Mouse (Mus musculus) embryonic fibroblast, embryonic 13.5 days (primary cell): Measurements from ENCODE around the gene Npy2r. TPM values are rescaled to one million over a fixed set of nuclear protein-coding genes. Genes with fewer than 3 reads are reported as not detected.

Experiments used
- H3K27ac ChIP-seq: 2 replicates; pipeline ENCODE4 v1.5.1; 2012; ENCODE audit warnings: low read length, control low read depth, inconsistent platforms; ENCODE audit not compliant: insufficient read depth
- H3K4me1 ChIP-seq: 2 replicates; pipeline ENCODE4 v1.6.1; 2011; ENCODE audit warnings: low read length; ENCODE audit not compliant: control insufficient read depth, insufficient read depth
- H3K4me3 ChIP-seq: 2 replicates; pipeline ENCODE4 v1.5.1; 2011; ENCODE audit warnings: mild to moderate bottlenecking, control low read depth, low read length; ENCODE audit not compliant: insufficient read depth
- CTCF ChIP-seq: IDR thresholded peaks from 2 replicates; pipeline ENCODE4 v1.5.1; 2011; ENCODE audit warnings: mild to moderate bottlenecking, control low read depth, low read length, moderate library complexity, borderline replicate concordance; ENCODE audit not compliant: insufficient read depth
- POLR2A ChIP-seq: IDR thresholded peaks from 2 replicates; pipeline ENCODE4 v1.6.1; 2011; ENCODE audit warnings: low read depth, mild to moderate bottlenecking, control low read depth, low read length, moderate library complexity
- polyA plus RNA-seq: library from polyadenylated mRNA; stranded (reverse); fragments of >200 nt; gene quantifications from 2 replicates; pipeline ENCODE4 v1.2.4, GENCODE M21; 2011; ENCODE audit warnings: low read depth; ENCODE audit not compliant: missing spikeins, insufficient read length

The Npy2r gene
- polyA plus RNA-seq, result 0.49 TPM in 1 of 2 replicates, not detected in the other

- Histone ChIP-seq H3K27ac (no peak within 1 kb of the TSS), H3K4me1 (no peaks in the 10 kb centered on the region), H3K4me3 (peak within 1 kb of the TSS; percentile 40)
- TF ChIP-seq POLR2A (no peak), CTCF (no peak)
Measured at GRCm38 (mm10) chr3:82547908-82548721, at the start of gene Npy2r. Npy2r (minus strand) TSS chr3:82548084.

DNA sequence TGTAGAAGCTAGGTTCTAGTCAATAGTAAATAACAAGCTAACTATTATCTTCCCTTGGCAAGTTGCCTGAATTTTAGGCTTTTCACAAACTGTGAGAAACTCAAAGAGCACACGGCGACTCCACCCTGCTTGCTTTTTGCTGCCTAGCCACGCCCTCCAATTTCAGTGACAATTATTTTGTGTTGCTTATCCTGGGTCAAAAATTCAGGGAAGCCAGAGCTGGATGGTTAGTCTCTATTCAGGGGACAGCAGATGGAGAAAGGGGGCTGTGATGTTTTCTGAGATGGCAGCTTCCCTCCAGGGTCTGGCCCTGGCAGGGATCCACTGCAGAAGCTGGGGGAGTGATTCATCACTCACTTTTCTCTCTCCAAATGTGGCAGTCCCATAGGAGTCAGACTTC lies 9.9 kb upstream of the Npy2r start:
- Histone ChIP-seq H3K27ac (no peak overlapping the region; the same call in 1 of the 2 replicates), H3K4me1 (peaks cover 3% of the 10 kb centered on the region), H3K4me3 (no peak overlapping the region)
- TF ChIP-seq POLR2A (no peak), CTCF (no peak)

DNA sequence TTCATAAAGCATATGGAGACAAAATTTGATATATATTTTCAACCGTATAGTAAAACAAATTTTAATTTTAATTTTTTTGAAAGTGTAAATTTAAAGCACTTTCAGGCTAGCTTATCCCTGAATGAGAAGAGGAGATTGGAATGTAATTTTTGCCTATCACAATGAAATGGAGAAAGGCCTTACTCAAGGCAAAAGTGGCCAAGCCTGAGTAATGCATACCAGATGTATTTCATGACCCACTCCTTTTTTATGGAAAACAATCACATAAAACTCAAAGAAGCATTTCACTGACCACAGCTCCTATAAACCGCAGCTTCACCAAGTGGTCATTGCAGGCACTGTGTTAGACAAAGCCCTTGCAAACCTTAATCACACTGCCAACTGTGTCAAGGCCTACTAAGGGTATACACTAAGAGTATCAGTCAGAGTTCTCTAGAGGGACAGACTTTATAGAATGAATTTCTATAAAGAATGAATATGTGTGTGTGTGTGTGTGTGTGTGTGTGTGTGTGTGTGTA lies 8.5 kb upstream of the Npy2r start:
- H3K4me1 ChIP-seq, result peaks cover 3% of the 10 kb centered on the region
- H3K4me3 ChIP-seq, result no peak overlapping the region
- TF ChIP-seq POLR2A (no peak), CTCF (no peak)
- H3K27ac ChIP-seq, result no peak overlapping the region; the same call in 1 of the 2 replicates

DNA sequence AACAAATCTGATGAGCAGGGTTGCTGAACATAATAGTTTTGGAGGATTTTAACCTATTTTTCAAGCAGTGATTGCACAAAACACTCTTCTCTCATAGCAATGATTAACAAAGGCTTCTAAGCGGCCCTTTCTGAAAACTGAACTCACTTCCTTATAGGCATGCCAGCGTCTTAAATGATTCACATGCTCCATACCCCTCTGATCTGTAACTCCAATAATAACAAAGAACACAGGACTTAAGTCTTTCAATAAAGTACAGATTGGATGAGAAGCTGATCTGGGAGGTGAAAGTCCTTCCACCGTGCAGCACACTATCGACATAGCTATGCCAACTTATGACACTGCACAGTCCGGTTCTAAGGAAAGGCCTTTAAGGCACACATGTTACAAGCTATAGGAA lies 2.0 kb upstream of the Npy2r start:
- no peak for TF ChIP-seq CTCF
- TF ChIP-seq POLR2A, result no peak
- H3K4me3 ChIP-seq, result no peak overlapping the region
- no peaks in the 10 kb centered on the region for H3K4me1 ChIP-seq
- H3K27ac ChIP-seq, result no peak overlapping the region

DNA sequence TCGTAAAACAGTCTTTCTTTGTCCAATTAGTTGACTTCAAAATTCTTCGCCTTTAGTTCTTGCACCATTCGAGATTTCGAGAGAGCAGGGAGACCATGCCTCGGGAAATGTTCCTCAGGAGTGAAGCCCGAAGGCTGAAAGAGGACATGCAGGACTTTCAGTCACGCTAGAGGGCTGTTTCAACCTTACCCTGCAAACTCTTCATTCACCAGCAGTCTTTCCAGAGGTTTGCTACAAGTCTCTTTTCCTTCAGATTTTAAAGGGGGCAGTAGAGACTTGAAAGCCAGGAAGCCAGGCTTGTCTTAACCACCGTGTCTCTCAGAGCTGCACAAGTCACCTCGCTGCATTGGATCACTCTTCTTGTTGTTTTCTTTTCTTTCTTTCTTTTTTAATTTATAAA lies 869 bp upstream of the Npy2r start:
- H3K4me1 ChIP-seq, result no peaks in the 10 kb centered on the region
- H3K27ac ChIP-seq, result no peak overlapping the region
- peak overlapping the region; percentile 40 for H3K4me3 ChIP-seq
- TF ChIP-seq CTCF (no peak), POLR2A (no peak)

DNA sequence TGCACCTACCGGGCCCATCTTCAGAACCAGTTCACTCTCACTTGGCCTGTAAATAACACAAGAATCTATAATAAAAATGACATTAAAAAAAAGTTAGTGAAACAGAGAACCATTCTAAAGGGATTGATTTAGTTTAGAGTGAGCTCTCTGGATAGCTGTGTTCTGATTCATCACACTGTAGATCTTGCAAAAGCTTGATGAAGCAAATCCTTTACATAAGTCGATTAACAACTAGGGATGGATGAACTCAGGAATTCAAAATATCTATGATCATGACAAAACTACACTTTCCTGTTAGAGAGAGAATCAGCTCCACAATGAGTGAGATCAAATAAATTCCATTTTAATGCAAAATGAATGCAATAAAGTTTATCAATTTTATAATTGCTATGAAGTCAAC lies 6.4 kb downstream of the Npy2r start:
- no peaks in the 10 kb centered on the region for H3K4me1 ChIP-seq
- TF ChIP-seq CTCF, result no peak
- no peak for TF ChIP-seq POLR2A
- no peak overlapping the region for H3K27ac ChIP-seq
- no peak overlapping the region for H3K4me3 ChIP-seq

DNA sequence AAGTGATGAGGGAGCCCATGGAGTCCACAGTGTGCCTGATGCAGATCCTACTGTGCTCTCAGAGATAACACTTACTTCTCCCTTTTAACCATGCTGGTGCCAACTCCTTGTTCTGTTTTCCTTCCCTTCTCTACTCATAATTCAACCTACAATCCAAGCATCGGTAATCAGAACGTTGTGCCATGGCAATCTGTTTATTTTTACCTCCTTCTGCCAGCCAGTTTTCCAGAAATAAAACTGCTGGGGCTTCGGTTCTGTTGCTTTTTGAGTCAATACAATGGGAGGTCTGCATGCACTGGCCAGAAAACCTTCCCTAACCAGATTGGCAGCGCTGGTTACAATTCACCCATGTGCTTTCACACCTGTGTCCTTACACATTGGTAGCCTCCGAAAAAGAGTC lies 7.9 kb downstream of the Npy2r start:
- Histone ChIP-seq H3K27ac (no peak overlapping the region), H3K4me3 (no peak overlapping the region), H3K4me1 (no peaks in the 10 kb centered on the region)
- TF ChIP-seq POLR2A (no peak), CTCF (no peak)

DNA sequence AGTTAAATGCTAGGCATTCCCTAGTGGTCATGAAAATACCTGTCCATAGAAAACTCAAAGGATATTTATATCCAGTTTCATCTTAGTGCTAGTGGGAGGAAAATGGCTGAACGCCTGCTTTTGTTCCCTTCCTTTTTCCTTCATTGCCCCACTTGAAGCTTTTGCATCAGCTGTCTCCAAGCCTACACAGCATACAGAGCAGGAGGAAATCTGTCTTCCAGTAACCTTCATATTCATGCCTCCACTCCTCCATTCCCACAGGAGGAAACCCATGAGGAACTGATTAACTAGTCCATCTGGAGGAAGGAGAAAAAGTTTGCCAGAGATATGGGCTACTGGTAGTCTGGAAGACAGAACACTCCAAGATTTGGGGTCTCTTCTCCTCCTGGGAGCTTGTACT lies 23.1 kb downstream of the Npy2r start:
- no peak for TF ChIP-seq CTCF
- no peak for TF ChIP-seq POLR2A
- no peaks in the 10 kb centered on the region for H3K4me1 ChIP-seq

GRCm38 (mm10) chr3:82498006-82498405 lies 49.9 kb downstream of the Npy2r start:
- Histone ChIP-seq H3K4me1 (no peaks in the 10 kb centered on the region), H3K27ac (no peak overlapping the region), H3K4me3 (no peak overlapping the region)
- TF ChIP-seq CTCF (no peak), POLR2A (no peak)

More for the DNA sequence above, 23.1 kb downstream of the Npy2r start:
- H3K4me3 ChIP-seq, result no peak overlapping the region
- H3K27ac ChIP-seq, result no peak overlapping the region

Other genes starting within 250 kb of the Npy2r start
- gene Map9, start 190.0 kb downstream of the Npy2r start, polyA plus RNA-seq, result 8.6 and 10.4 TPM in 2 replicates